Mouse (Mus musculus) bone marrow macrophage, adult 2 months (primary cell): ENCODE measurements around the gene Rps6kb1. TPM values are rescaled to one million over a fixed set of nuclear protein-coding genes. Genes with fewer than 3 reads are reported as not detected.
"Not testable (repeated sequence)": the region's sequence is repeated elsewhere in the genome, so short reads cannot be mapped to it uniquely, and the experiment has no call there.

Source experiments
- H3K27ac ChIP-seq: 2 replicates; pipeline ENCODE4 v1.5.1; 2012; ENCODE audit warnings: low read depth, low read length; ENCODE audit not compliant: insufficient read depth
- H3K4me1 ChIP-seq: 2 replicates; pipeline ENCODE4 v1.6.1; 2012; ENCODE audit warnings: low read length; ENCODE audit not compliant: control insufficient read depth, insufficient read depth
- H3K4me3 ChIP-seq: 2 replicates; pipeline ENCODE4 v1.5.1; 2012; ENCODE audit warnings: mild to moderate bottlenecking, low read length, moderate library complexity; ENCODE audit not compliant: insufficient read depth
- CTCF ChIP-seq: IDR thresholded peaks from 2 replicates; pipeline ENCODE4 v1.5.1; 2012; ENCODE audit warnings: low read depth, mild to moderate bottlenecking, low read length, moderate library complexity
- POLR2A ChIP-seq: IDR thresholded peaks from 2 replicates; pipeline ENCODE4 v1.6.1; 2012; ENCODE audit warnings: mild to moderate bottlenecking, low read depth, low read length, borderline replicate concordance
- polyA plus RNA-seq: library from polyadenylated mRNA; stranded (reverse); fragments of >200 nt; gene quantifications from 2 replicates; pipeline ENCODE4 v1.2.4, GENCODE M21; 2012; ENCODE audit not compliant: missing spikeins, insufficient read depth, insufficient read length

Rps6kb1 gene
- polyA plus RNA-seq, 1 experiment = 30.9 TPM

DNA sequence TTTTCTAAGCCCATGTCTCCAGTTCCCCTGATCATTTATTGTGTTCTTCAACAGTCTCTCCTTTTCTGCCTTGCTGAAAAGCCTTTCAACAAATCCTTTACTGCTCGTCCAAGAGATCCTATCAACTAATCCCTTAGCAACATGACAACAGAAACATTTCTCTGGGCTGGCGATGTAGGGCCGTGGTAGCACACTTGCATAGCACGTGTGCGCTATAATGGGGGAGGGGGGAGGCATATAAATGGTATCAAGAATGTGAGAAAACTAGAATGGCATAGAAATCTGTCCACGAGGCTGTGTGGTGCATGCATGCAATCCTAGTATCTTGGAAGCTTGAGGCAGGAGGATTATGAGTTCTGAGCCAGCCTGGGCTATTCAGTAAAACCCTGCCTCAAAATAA lies 72.8 kb downstream of the Rps6kb1 start:
- Histone ChIP-seq H3K4me1 (peaks cover 11% of the 10 kb centered on the region), H3K27ac (no peak overlapping the region), H3K4me3 (no peak overlapping the region)
- no peak for TF ChIP-seq CTCF
- no peak for TF ChIP-seq POLR2A

DNA sequence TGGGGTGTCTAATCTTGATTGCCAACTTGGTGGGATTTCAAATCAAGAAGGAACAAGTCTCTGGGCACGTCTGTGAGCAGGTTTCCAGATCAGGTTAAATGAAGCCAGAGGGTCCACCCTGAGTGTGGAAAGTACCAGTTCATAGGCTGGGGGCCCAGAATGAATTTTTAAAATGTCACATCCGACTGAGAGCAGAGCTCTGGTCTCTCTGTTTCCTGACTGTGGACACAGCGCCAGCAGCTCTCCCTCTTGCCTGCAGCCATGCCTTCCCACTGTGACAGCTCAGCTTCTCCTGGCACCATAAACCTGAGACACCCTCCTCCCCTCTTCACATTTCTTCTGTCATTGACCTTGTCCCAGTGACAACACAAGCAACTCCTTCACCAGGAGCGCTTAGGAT lies 75.6 kb downstream of the Rps6kb1 start:
- Histone ChIP-seq H3K4me3 (no peak overlapping the region), H3K27ac (no peak overlapping the region), H3K4me1 (peaks cover 11% of the 10 kb centered on the region)
- TF ChIP-seq POLR2A (no peak), CTCF (no peak)

GRCm38 (mm10) chr11:86468345-86468744 lies 76.3 kb downstream of the Rps6kb1 start:
- Histone ChIP-seq H3K4me1 (peaks cover 11% of the 10 kb centered on the region), H3K27ac (no peak overlapping the region), H3K4me3 (no peak overlapping the region)
- no peak for TF ChIP-seq CTCF

GRCm38 (mm10) chr11:86464275-86464674 lies 80.3 kb downstream of the Rps6kb1 start:
- not testable (repeated sequence) for H3K4me1 ChIP-seq, H3K27ac ChIP-seq, H3K4me3 ChIP-seq
- TF ChIP-seq CTCF = peak; percentile 47; the same call in 1 of the 2 replicates

GRCm38 (mm10) chr11:86462579-86462978 lies 82.0 kb downstream of the Rps6kb1 start:
- Histone ChIP-seq H3K4me3 (no peak overlapping the region), H3K27ac (no peak overlapping the region), H3K4me1 (no peaks in the 10 kb centered on the region)
- TF ChIP-seq CTCF = no peak
- no peak for TF ChIP-seq POLR2A

DNA sequence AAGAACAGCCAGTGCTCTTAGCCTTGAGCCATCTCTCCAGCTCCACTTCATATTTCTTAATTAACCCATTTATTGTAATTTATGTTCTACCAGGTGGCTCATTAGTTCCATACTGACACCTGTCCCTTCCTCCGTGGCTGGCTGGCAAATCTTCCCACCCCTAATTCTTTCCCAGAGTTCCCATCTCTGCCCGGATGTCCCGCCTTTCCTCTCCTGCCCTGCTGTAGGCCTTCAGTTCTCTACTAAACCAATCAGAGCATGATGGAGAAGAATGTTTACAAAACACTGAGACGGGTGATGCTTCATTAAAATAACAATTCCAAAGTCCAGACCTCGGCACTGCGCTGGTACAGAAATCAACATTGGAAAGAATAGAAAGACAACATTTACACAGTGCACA lies 85.7 kb downstream of the Rps6kb1 start:
- H3K27ac ChIP-seq = no peak overlapping the region
- no peaks in the 10 kb centered on the region for H3K4me1 ChIP-seq
- no peak overlapping the region for H3K4me3 ChIP-seq
- no peak for TF ChIP-seq CTCF
- no peak for TF ChIP-seq POLR2A

DNA sequence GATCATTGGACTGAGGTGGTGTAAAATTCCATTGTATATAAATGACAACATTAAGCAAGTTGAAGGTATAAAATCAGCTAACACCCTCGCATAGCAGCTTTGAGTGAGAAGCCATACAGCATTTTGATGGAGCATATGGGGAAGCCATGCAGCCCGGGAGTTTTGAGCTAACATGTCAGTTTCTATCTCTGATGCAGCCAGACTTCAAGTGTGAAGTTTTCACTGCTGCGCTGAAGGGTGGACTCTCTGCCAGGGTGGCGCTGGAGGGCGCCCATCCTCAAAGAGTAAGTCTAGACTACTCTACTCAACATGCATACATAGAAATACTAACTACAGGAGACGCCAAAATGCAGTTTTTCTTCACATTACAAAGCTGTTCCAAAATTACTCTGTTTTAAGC lies 87.1 kb downstream of the Rps6kb1 start:
- Histone ChIP-seq H3K4me1 (no peaks in the 10 kb centered on the region), H3K4me3 (no peak overlapping the region), H3K27ac (no peak overlapping the region)
- TF ChIP-seq CTCF (no peak), POLR2A (no peak)

DNA sequence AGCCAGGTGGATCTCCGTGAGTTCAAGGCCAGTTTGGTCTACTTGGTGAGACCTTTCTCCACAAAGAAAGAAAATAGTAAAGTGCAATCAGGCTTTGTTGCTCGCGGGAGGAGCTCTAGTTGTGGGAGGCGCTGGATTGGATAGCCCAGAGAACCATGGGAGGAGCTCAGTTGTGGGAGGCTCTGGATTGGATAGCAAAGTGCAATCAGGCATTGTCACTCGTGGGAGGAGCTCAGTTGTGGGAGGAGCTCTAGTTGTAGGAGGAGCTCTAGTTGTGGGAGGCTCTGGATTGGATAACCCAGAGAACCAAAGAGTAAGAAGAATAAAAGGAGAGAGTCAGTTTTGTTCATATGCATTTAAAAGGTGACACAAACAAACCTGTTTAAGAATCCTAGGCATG lies 90.6 kb downstream of the Rps6kb1 start:
- TF ChIP-seq POLR2A (no peak), CTCF (no peak)
- no peak overlapping the region for H3K4me3 ChIP-seq
- no peaks in the 10 kb centered on the region for H3K4me1 ChIP-seq
- H3K27ac ChIP-seq = no peak overlapping the region

Other genes starting within 250 kb of the Rps6kb1 start
- gene Med13, start 187.2 kb downstream of the Rps6kb1 start, polyA plus RNA-seq = 28.2 and 34.9 TPM in 2 replicates
- gene Rnft1, start 60.1 kb downstream of the Rps6kb1 start, polyA plus RNA-seq = 45.3 and 52.5 TPM in 2 replicates
- gene Tubd1, start 186 bp upstream of the Rps6kb1 start, polyA plus RNA-seq = 6.2 and 6.9 TPM in 2 replicates
- 178 and 230 TPM in 2 replicates for gene Vmp1, start 139.0 kb upstream of the Rps6kb1 start, polyA plus RNA-seq
- gene Ptrh2, start 139.2 kb upstream of the Rps6kb1 start, polyA plus RNA-seq = 7.2 and 8.3 TPM in 2 replicates
- 356 and 389 TPM in 2 replicates for gene Cltc, start 212.8 kb upstream of the Rps6kb1 start, polyA plus RNA-seq